In genomic region chr6:36528509-36528908, GRCm38 (mm10) we compare ENCODE assay signal across 22 mouse cellular contexts.
"Had no signal": no experiment of that assay in that cellular context is flagged by ENCODE, and none has a peak within 500 bp of the region (broad histone marks: within the 10 kb centered on the region; RNA-seq: fewer than 3 reads in every experiment).

No protein-coding gene starts in this region.

- DNase-seq: gastrocnemius, adult 2 months; gastrocnemius, postnatal 10 days; gastrocnemius, postnatal 25 days; heart, adult 18-20 months; heart, postnatal 14 days; heart, postnatal 36 days; kidney, adult 11 months; kidney, postnatal 25 days; layer of hippocampus, adult 9-11 months; layer of hippocampus, postnatal 36 days; left cerebral cortex, postnatal 4 days had no signal

- H3K36me3 ChIP-seq: hindbrain, embryonic 13.5 days; limb, embryonic 13.5 days; limb, embryonic 15.5 days; liver, embryonic 12.5 days had no signal

- H3K27me3 ChIP-seq: heart, embryonic 13.5 days; heart, embryonic 15.5 days; hindbrain, embryonic 13.5 days; hindbrain, embryonic 15.5 days; limb, embryonic 13.5 days; limb, embryonic 15.5 days; liver, embryonic 12.5 days had no signal

- H3K9ac ChIP-seq: heart, embryonic 13.5 days; heart, embryonic 15.5 days; hindbrain, embryonic 13.5 days; hindbrain, embryonic 15.5 days; limb, embryonic 13.5 days; limb, embryonic 15.5 days; liver, embryonic 12.5 days; liver, embryonic 14.5 days had no signal

- H3K4me3 ChIP-seq: gastrocnemius, adult 2 months; heart, embryonic 10.5 days; heart, embryonic 13.5 days; heart, embryonic 15.5 days; hindbrain, embryonic 13.5 days; hindbrain, embryonic 15.5 days; limb, embryonic 13.5 days; limb, embryonic 15.5 days; liver, embryonic 12.5 days had no signal

- H3K27ac ChIP-seq: gastrocnemius, adult 2 months; heart, embryonic 10.5 days; heart, embryonic 13.5 days; heart, embryonic 15.5 days; hindbrain, embryonic 13.5 days; hindbrain, embryonic 15.5 days; hindbrain, postnatal 0 days; limb, embryonic 13.5 days; limb, embryonic 15.5 days; liver, embryonic 12.5 days; liver, embryonic 14.5 days had no signal

- H3K4me1 ChIP-seq: heart, embryonic 10.5 days; heart, embryonic 13.5 days; heart, embryonic 15.5 days; hindbrain, embryonic 13.5 days; hindbrain, embryonic 15.5 days; limb, embryonic 13.5 days; limb, embryonic 15.5 days; liver, embryonic 12.5 days had no signal

- H3K9me3 ChIP-seq: heart, embryonic 10.5 days; heart, embryonic 15.5 days; hindbrain, embryonic 13.5 days; hindbrain, embryonic 15.5 days; limb, embryonic 13.5 days; limb, embryonic 15.5 days; liver, embryonic 12.5 days had no signal

- H3K4me2 ChIP-seq: heart, embryonic 13.5 days; heart, embryonic 15.5 days; hindbrain, embryonic 13.5 days; hindbrain, embryonic 15.5 days; limb, embryonic 13.5 days; limb, embryonic 15.5 days; liver, embryonic 12.5 days had no signal

- ATAC-seq: hindbrain, postnatal 0 days; intestine, embryonic 16.5 days; liver, embryonic 12.5 days had no signal
